Mouse (Mus musculus) forebrain, embryonic 13.5 days (tissue): ENCODE data around the gene Gpr89. TPM values are rescaled to one million over a fixed set of nuclear protein-coding genes. Genes with fewer than 3 reads are reported as not detected.

Source experiments
- ATAC-seq: fragments of 200-750 bp; cut with Nextera tagmentation; 2 replicates; pipeline ENCODE4 v1.8.0; 2017
- H3K27ac ChIP-seq: fragments of 300-500 bp; sonication (generic); 2 replicates; pipeline ENCODE4 v1.5.1; 2015; ENCODE audit warnings: inconsistent platforms, mild to moderate bottlenecking, moderate library complexity
- H3K27me3 ChIP-seq: fragments of 300-500 bp; sonication (generic); 2 replicates; pipeline ENCODE4 v1.6.1; 2015; ENCODE audit warnings: mild to moderate bottlenecking, inconsistent platforms
- H3K36me3 ChIP-seq: fragments of 300-500 bp; sonication (generic); 2 replicates; pipeline ENCODE4 v1.6.1; 2015; ENCODE audit warnings: mild to moderate bottlenecking, inconsistent platforms; ENCODE audit not compliant: poor library complexity, severe bottlenecking
- H3K4me1 ChIP-seq: fragments of 300-500 bp; sonication (generic); 2 replicates; pipeline ENCODE4 v1.6.1; 2015; ENCODE audit warnings: inconsistent platforms
- H3K4me2 ChIP-seq: fragments of 300-500 bp; sonication (generic); 2 replicates; pipeline ENCODE4 v1.6.1; 2015; ENCODE audit warnings: inconsistent platforms, mild to moderate bottlenecking, moderate library complexity
- H3K4me3 ChIP-seq: fragments of 300-500 bp; sonication (generic); 2 replicates; pipeline ENCODE4 v1.5.1; 2015; ENCODE audit warnings: mild to moderate bottlenecking, inconsistent platforms
- H3K9ac ChIP-seq: fragments of 300-500 bp; sonication (generic); 2 replicates; pipeline ENCODE4 v1.6.1; 2015; ENCODE audit warnings: mild to moderate bottlenecking, inconsistent platforms
- H3K9me3 ChIP-seq: fragments of 300-500 bp; sonication (generic); replicated peaks from 2 replicates; pipeline ENCODE4 v1.6.1; 2016; ENCODE audit warnings: inconsistent platforms
- WGBS: fragments of 180-500 bp; shearing (Covaris S2); methylation state at CpG from one replicate; pipeline ENCODE4 v1.1.7; 2015; 5-methylcytosine and 5-hydroxymethylcytosine counted together
- polyA plus RNA-seq: library from polyadenylated mRNA; unstranded; fragments of >200 nt; fragmentation: Nextera tagmentation; extraction: Ambion mirVana; gene quantifications from 2 replicates; pipeline ENCODE4 v1.2.1, GENCODE M21; 2015

Gpr89 gene
- polyA plus RNA-seq, 1 experiment from 2014 or later = 37.4 TPM

- H3K9ac ChIP-seq = no peak overlapping the region
- H3K4me2 ChIP-seq = no peak overlapping the region
- H3K4me3 ChIP-seq = no peak overlapping the region
- H3K27ac ChIP-seq = no peak overlapping the region
- WGBS = 85% methylated on average over 3 of the region's 3 CpGs
- no peaks in the 10 kb centered on the region for H3K9me3 ChIP-seq
- H3K4me1 ChIP-seq = no peaks in the 10 kb centered on the region
- no peaks in the 10 kb centered on the region for H3K27me3 ChIP-seq
- H3K36me3 ChIP-seq = peaks cover 52% of the 10 kb centered on the region
- ATAC-seq = no peak
These were observed 37.3 kb downstream of the Gpr89 start for GRCm38 (mm10) chr3:96867863-96868262.

- no peak overlapping the region for H3K4me3 ChIP-seq
- H3K27me3 ChIP-seq = no peaks in the 10 kb centered on the region
- WGBS = 95% methylated on average over 5 of the region's 5 CpGs
- no peak overlapping the region for H3K9ac ChIP-seq
- no peak for ATAC-seq
- no peaks in the 10 kb centered on the region for H3K4me1 ChIP-seq
- no peaks in the 10 kb centered on the region for H3K9me3 ChIP-seq
- H3K27ac ChIP-seq = no peak overlapping the region
- no peak overlapping the region for H3K4me2 ChIP-seq
- no peaks in the 10 kb centered on the region for H3K36me3 ChIP-seq
These were observed 44.6 kb downstream of the Gpr89 start for GRCm38 (mm10) chr3:96860498-96860897.

GRCm38 (mm10) chr3:96855833-96856232 lies 49.3 kb downstream of the Gpr89 start:
- ATAC-seq = no peak
- H3K36me3 ChIP-seq = no peaks in the 10 kb centered on the region
- no peaks in the 10 kb centered on the region for H3K9me3 ChIP-seq
- no peaks in the 10 kb centered on the region for H3K27me3 ChIP-seq
- H3K4me2 ChIP-seq = no peak overlapping the region
- H3K4me3 ChIP-seq = no peak overlapping the region
- no peak overlapping the region for H3K27ac ChIP-seq
- 74% methylated on average over 3 of the region's 3 CpGs for WGBS
- H3K9ac ChIP-seq = no peak overlapping the region
- H3K4me1 ChIP-seq = no peaks in the 10 kb centered on the region

- no peak overlapping the region for H3K4me3 ChIP-seq
- H3K27ac ChIP-seq = no peak overlapping the region
- H3K36me3 ChIP-seq = no peaks in the 10 kb centered on the region
- H3K27me3 ChIP-seq = no peaks in the 10 kb centered on the region
- ATAC-seq = no peak
- no peaks in the 10 kb centered on the region for H3K4me1 ChIP-seq
- 92% methylated on average over 4 of the region's 4 CpGs for WGBS
- H3K9me3 ChIP-seq = no peaks in the 10 kb centered on the region
- H3K4me2 ChIP-seq = no peak overlapping the region
- no peak overlapping the region for H3K9ac ChIP-seq
These were observed 50.8 kb downstream of the Gpr89 start for GRCm38 (mm10) chr3:96854376-96854775.

GRCm38 (mm10) chr3:96852561-96852960 lies 52.6 kb downstream of the Gpr89 start:
- Histone ChIP-seq H3K9ac (no peak overlapping the region), H3K36me3 (no peaks in the 10 kb centered on the region), H3K4me2 (no peak overlapping the region), H3K4me3 (no peak overlapping the region), H3K4me1 (no peaks in the 10 kb centered on the region), H3K27me3 (no peaks in the 10 kb centered on the region), H3K9me3 (no peaks in the 10 kb centered on the region), H3K27ac (no peak overlapping the region)
- whole genome bisulfite sequencing = 81% methylated on average over 6 of the region's 6 CpGs
- no peak for ATAC-seq

GRCm38 (mm10) chr3:96849168-96849727 lies 55.9 kb downstream of the Gpr89 start:
- Histone ChIP-seq H3K27me3 (no peaks in the 10 kb centered on the region), H3K4me1 (no peaks in the 10 kb centered on the region), H3K4me2 (no peak overlapping the region), H3K36me3 (no peaks in the 10 kb centered on the region), H3K9ac (no peak overlapping the region), H3K9me3 (no peaks in the 10 kb centered on the region), H3K27ac (no peak overlapping the region), H3K4me3 (no peak overlapping the region)
- no peak for ATAC-seq
- WGBS = 100% methylated on average over 2 of the region's 2 CpGs

GRCm38 (mm10) chr3:96848470-96848869 lies 56.7 kb downstream of the Gpr89 start:
- Histone ChIP-seq H3K4me2 (no peak overlapping the region), H3K9ac (no peak overlapping the region), H3K4me3 (no peak overlapping the region), H3K27ac (no peak overlapping the region), H3K9me3 (no peaks in the 10 kb centered on the region), H3K27me3 (no peaks in the 10 kb centered on the region), H3K4me1 (no peaks in the 10 kb centered on the region), H3K36me3 (no peaks in the 10 kb centered on the region)
- ATAC-seq = no peak
- 81% methylated on average over 7 of the region's 8 CpGs for WGBS

GRCm38 (mm10) chr3:96847661-96848060 lies 57.5 kb downstream of the Gpr89 start:
- H3K36me3 ChIP-seq = no peaks in the 10 kb centered on the region
- no peaks in the 10 kb centered on the region for H3K9me3 ChIP-seq
- no peaks in the 10 kb centered on the region for H3K27me3 ChIP-seq
- H3K9ac ChIP-seq = no peak overlapping the region
- H3K4me1 ChIP-seq = no peaks in the 10 kb centered on the region
- WGBS = 53% methylated on average over 6 of the region's 6 CpGs
- no peak overlapping the region for H3K4me3 ChIP-seq
- no peak overlapping the region for H3K4me2 ChIP-seq
- no peak overlapping the region for H3K27ac ChIP-seq
- ATAC-seq = no peak

GRCm38 (mm10) chr3:96846985-96847384 lies 58.2 kb downstream of the Gpr89 start:
- no peak for ATAC-seq
- Histone ChIP-seq H3K27me3 (no peaks in the 10 kb centered on the region), H3K9me3 (no peaks in the 10 kb centered on the region), H3K4me2 (no peak overlapping the region), H3K9ac (no peak overlapping the region), H3K4me1 (no peaks in the 10 kb centered on the region), H3K27ac (no peak overlapping the region), H3K36me3 (no peaks in the 10 kb centered on the region), H3K4me3 (no peak overlapping the region)
- 89% methylated on average over 12 of the region's 12 CpGs for WGBS

GRCm38 (mm10) chr3:96845806-96846205 lies 59.3 kb downstream of the Gpr89 start:
- Histone ChIP-seq H3K9ac (no peak overlapping the region), H3K4me3 (no peak overlapping the region), H3K36me3 (no peaks in the 10 kb centered on the region), H3K27ac (no peak overlapping the region), H3K27me3 (no peaks in the 10 kb centered on the region), H3K9me3 (no peaks in the 10 kb centered on the region), H3K4me2 (no peak overlapping the region), H3K4me1 (no peaks in the 10 kb centered on the region)
- 93% methylated on average over 9 of the region's 9 CpGs for WGBS
- ATAC-seq = no peak

GRCm38 (mm10) chr3:96845191-96845590 lies 60.0 kb downstream of the Gpr89 start:
- Histone ChIP-seq H3K4me1 (no peaks in the 10 kb centered on the region), H3K36me3 (no peaks in the 10 kb centered on the region), H3K4me3 (no peak overlapping the region), H3K9ac (no peak overlapping the region), H3K27me3 (no peaks in the 10 kb centered on the region), H3K4me2 (no peak overlapping the region), H3K9me3 (no peaks in the 10 kb centered on the region), H3K27ac (no peak overlapping the region)
- no peak for ATAC-seq
- 91% methylated on average over 6 of the region's 6 CpGs for WGBS

- Histone ChIP-seq H3K9me3 (no peaks in the 10 kb centered on the region), H3K9ac (no peak overlapping the region), H3K27ac (no peak overlapping the region), H3K36me3 (no peaks in the 10 kb centered on the region), H3K27me3 (no peaks in the 10 kb centered on the region), H3K4me1 (no peaks in the 10 kb centered on the region), H3K4me3 (no peak overlapping the region), H3K4me2 (no peak overlapping the region)
- WGBS = 84% methylated on average over 7 of the region's 7 CpGs
- no peak for ATAC-seq
These were observed 66.0 kb downstream of the Gpr89 start for GRCm38 (mm10) chr3:96838996-96839645.

- Histone ChIP-seq H3K9me3 (no peaks in the 10 kb centered on the region), H3K4me1 (no peaks in the 10 kb centered on the region), H3K4me2 (no peak overlapping the region), H3K4me3 (no peak overlapping the region), H3K36me3 (no peaks in the 10 kb centered on the region), H3K9ac (no peak overlapping the region), H3K27me3 (no peaks in the 10 kb centered on the region), H3K27ac (no peak overlapping the region)
- 73% methylated on average over 2 of the region's 2 CpGs for WGBS
- no peak for ATAC-seq
These were observed 68.7 kb downstream of the Gpr89 start for GRCm38 (mm10) chr3:96836414-96836813.
